Mouse (Mus musculus): ENCODE data around the gene Gm42715. TPM values are rescaled to one million over a fixed set of nuclear protein-coding genes. Genes with fewer than 3 reads are reported as not detected.
"Not testable (repeated sequence)": the region's sequence is repeated elsewhere in the genome, so short reads cannot be mapped to it uniquely, and the experiment has no call there.

Gm42715 gene
- polyA plus RNA-seq, 1 experiment from 2014 or later, result 9.4 TPM

GRCm38 (mm10) chr7:127498407-127498806 lies 21.0 kb upstream of the Gm42715 start:
- no peaks in the 10 kb centered on the region for H3K27me3 ChIP-seq (replicated peaks)
- no peaks in the 10 kb centered on the region for H3K9me3 ChIP-seq
- ATAC-seq (ENCODE audit: extremely low read depth, insufficient number of reproducible peaks, low FRiP score, low TSS enrichment), result no peak
- H3K4me1 ChIP-seq, result peaks cover 13% of the 10 kb centered on the region; the same call in 1 of the 2 replicates
- no peak overlapping the region for H3K9ac ChIP-seq
- H3K4me3 ChIP-seq, result no peak overlapping the region
- no peaks in the 10 kb centered on the region for H3K36me3 ChIP-seq
- H3K4me2 ChIP-seq, result no peak overlapping the region
- no peak overlapping the region for H3K27ac ChIP-seq (replicated peaks)
- WGBS, result 37% methylated on average over 3 of the region's 3 CpGs

- H3K36me3 ChIP-seq, result no peaks in the 10 kb centered on the region
- no peak overlapping the region for H3K27ac ChIP-seq (replicated peaks)
- no peak overlapping the region for H3K4me2 ChIP-seq
- 90% methylated on average over 3 of the region's 3 CpGs for WGBS
- no peak overlapping the region for H3K9ac ChIP-seq
- no peaks in the 10 kb centered on the region for H3K27me3 ChIP-seq (replicated peaks)
- peaks cover 11% of the 10 kb centered on the region for H3K4me1 ChIP-seq
- no peak overlapping the region for H3K4me3 ChIP-seq
- ATAC-seq (ENCODE audit: extremely low read depth, insufficient number of reproducible peaks, low FRiP score, low TSS enrichment), result no peak
- no peaks in the 10 kb centered on the region for H3K9me3 ChIP-seq
Measured at GRCm38 (mm10) chr7:127508291-127508690, 11.1 kb upstream of the Gm42715 start.

GRCm38 (mm10) chr7:127509830-127510229 lies 9.6 kb upstream of the Gm42715 start:
- peaks cover 13% of the 10 kb centered on the region for H3K36me3 ChIP-seq
- not testable (repeated sequence) for H3K4me3 ChIP-seq; H3K9me3 ChIP-seq; H3K27ac ChIP-seq (replicated peaks); ATAC-seq (ENCODE audit: extremely low read depth, insufficient number of reproducible peaks, low FRiP score, low TSS enrichment); H3K4me2 ChIP-seq; H3K9ac ChIP-seq; H3K27me3 ChIP-seq (replicated peaks)
- H3K4me1 ChIP-seq, result peaks cover 20% of the 10 kb centered on the region
- 84% methylated on average over 4 of the region's 4 CpGs for WGBS

- peaks cover 20% of the 10 kb centered on the region for H3K4me1 ChIP-seq
- peak overlapping the region; percentile 44 for H3K9ac ChIP-seq
- H3K4me3 ChIP-seq, result peak overlapping the region; percentile 84
- WGBS, result 40% methylated on average over 8 of the region's 8 CpGs
- ATAC-seq (ENCODE audit: extremely low read depth, insufficient number of reproducible peaks, low FRiP score, low TSS enrichment), result no peak
- H3K9me3 ChIP-seq, result no peaks in the 10 kb centered on the region
- H3K36me3 ChIP-seq, result peaks cover 27% of the 10 kb centered on the region
- H3K4me2 ChIP-seq, result peak overlapping the region; percentile 71
- peak overlapping the region; percentile 98 for H3K27ac ChIP-seq (replicated peaks)
- H3K27me3 ChIP-seq (replicated peaks), result no peaks in the 10 kb centered on the region
Measured at GRCm38 (mm10) chr7:127511241-127511640, 8.1 kb upstream of the Gm42715 start.

DNA sequence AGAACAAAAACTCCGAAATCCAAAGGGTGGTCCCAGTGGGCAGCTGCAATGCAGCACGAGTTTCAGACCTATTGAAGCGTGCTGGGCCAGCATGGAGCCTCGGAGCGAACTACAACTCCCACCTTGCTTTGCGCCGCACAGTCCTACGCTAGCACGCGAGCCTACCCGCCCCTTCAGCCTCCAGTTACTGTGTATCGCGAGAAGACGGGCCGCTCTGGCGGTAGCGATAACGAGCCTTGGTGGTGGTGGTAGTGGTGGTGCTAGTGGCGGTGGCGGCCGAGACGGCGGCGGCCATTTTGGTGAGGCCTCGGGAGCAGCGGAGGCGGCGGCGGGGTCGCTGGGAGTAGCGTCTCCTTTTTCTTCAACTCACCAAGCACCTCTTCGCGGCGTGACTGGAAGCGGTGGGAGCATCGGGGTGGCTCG lies 7.6 kb upstream of the Gm42715 start, which contains the start of gene Srcap:
Srcap (plus strand) TSS at position 176 of the 423 bp plus-strand sequence.
- under 1% methylated on average over 37 of the region's 37 CpGs for WGBS
- Histone ChIP-seq H3K4me2 (peak within 1 kb of the TSS; percentile 71), H3K9ac (peak within 1 kb of the TSS; percentile 93), H3K27me3 (replicated peaks) (no peaks in the 10 kb centered on the region), H3K27ac (replicated peaks) (peak within 1 kb of the TSS; percentile 98), H3K36me3 (peaks cover 32% of the 10 kb centered on the region), H3K9me3 (no peaks in the 10 kb centered on the region), H3K4me3 (peak within 1 kb of the TSS; percentile 84), H3K4me1 (peaks cover 20% of the 10 kb centered on the region)
- ATAC-seq (ENCODE audit: extremely low read depth, insufficient number of reproducible peaks, low FRiP score, low TSS enrichment), result peak; percentile 88

DNA sequence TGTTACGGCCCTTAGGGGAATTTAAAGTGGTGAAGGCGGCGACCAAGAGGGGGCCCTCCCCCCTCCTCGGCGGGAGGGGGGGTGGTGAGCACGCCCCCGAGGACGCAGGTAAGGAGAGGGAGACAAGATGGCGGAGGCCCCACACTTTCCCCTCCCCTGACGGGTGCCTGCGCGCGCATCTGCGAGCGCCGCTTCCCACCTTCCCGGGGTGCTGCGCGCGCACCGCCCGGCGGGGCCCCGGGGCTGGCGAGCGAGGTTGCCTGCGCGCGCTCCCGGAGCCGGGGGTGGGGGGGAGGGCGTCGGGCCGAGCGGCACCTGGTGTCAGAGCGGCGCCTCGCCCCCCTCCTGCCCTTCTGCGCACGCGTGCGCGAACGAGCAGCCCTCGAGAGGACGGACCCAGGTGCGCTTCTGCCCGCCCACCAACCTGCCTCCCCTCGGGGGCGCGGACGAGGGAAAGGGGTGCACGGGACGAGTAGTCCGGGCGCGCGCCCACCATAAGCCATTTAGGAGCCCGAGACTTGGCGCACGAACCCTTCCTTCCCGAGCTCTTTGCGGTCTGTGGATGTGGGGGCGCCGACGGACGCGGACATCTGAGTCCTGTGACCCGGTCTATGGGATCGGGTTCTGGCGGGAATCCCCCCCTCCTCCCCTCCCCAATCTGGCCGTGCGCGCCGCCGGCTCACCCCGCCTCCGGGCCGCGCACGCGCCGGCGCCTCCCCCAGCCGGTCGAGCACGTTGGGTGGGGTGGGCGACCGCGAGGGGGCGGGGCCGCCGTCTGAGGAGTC lies 7.0 kb upstream of the Gm42715 start:
- no peaks in the 10 kb centered on the region for H3K27me3 ChIP-seq (replicated peaks)
- peak overlapping the region; percentile 84 for H3K4me3 ChIP-seq
- under 1% methylated on average over 92 of the region's 93 CpGs for WGBS
- peak overlapping the region; percentile 93 for H3K9ac ChIP-seq
- H3K27ac ChIP-seq (replicated peaks), result peak overlapping the region; percentile 98
- H3K4me1 ChIP-seq, result peaks cover 20% of the 10 kb centered on the region
- H3K9me3 ChIP-seq, result no peaks in the 10 kb centered on the region
- peak overlapping the region; percentile 71 for H3K4me2 ChIP-seq
- peaks cover 38% of the 10 kb centered on the region for H3K36me3 ChIP-seq
- peak; percentile 79 for ATAC-seq (ENCODE audit: extremely low read depth, insufficient number of reproducible peaks, low FRiP score, low TSS enrichment)

- Histone ChIP-seq H3K9me3 (no peaks in the 10 kb centered on the region), H3K27me3 (replicated peaks) (no peaks in the 10 kb centered on the region), H3K4me1 (peaks cover 20% of the 10 kb centered on the region), H3K4me3 (peak overlapping the region; percentile 84), H3K9ac (peak overlapping the region; percentile 93), H3K36me3 (peaks cover 44% of the 10 kb centered on the region), H3K4me2 (peak overlapping the region; percentile 71), H3K27ac (replicated peaks) (peak overlapping the region; percentile 98)
- 39% methylated on average over 8 of the region's 8 CpGs for WGBS
- ATAC-seq (ENCODE audit: extremely low read depth, insufficient number of reproducible peaks, low FRiP score, low TSS enrichment), result no peak
Measured at GRCm38 (mm10) chr7:127513016-127513390, 6.4 kb upstream of the Gm42715 start.

- Histone ChIP-seq H3K4me3 (peak overlapping the region; percentile 84), H3K9me3 (no peaks in the 10 kb centered on the region), H3K9ac (peak overlapping the region; percentile 93), H3K27me3 (replicated peaks) (no peaks in the 10 kb centered on the region), H3K27ac (replicated peaks) (peak overlapping the region; percentile 98; the same call in 1 of the 2 replicates), H3K4me2 (peak overlapping the region; percentile 71), H3K4me1 (peaks cover 20% of the 10 kb centered on the region), H3K36me3 (peaks cover 52% of the 10 kb centered on the region)
- WGBS, result 73% methylated on average over 3 of the region's 3 CpGs
- no peak for ATAC-seq (ENCODE audit: extremely low read depth, insufficient number of reproducible peaks, low FRiP score, low TSS enrichment)
Measured at GRCm38 (mm10) chr7:127513781-127514180, 5.6 kb upstream of the Gm42715 start.

DNA sequence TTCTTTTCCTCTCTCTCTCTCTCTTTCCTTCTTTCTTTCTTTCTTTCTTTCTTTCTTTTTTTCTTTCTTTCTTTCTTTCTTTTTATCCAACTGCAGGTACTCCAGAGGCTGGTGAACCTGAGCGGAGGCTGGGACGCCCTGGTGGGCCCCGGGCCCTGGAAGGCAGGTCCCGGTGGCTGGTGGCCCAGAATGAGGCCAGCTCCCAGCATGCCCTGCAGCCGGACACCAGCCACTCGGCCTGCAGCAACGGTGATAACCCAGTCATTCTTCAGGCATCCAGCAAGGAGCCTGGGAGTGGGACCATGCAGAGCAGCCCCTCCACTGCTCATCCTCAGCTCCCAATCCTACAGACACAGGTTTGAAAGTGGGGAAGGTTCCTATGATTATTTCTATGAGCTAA lies 3.5 kb upstream of the Gm42715 start:
- H3K4me2 ChIP-seq, result no peak overlapping the region
- peaks cover 71% of the 10 kb centered on the region for H3K36me3 ChIP-seq
- WGBS, result 75% methylated on average over 7 of the region's 7 CpGs

GRCm38 (mm10) chr7:127516344-127516743 lies 3.0 kb upstream of the Gm42715 start:
- Histone ChIP-seq H3K36me3 (peaks cover 76% of the 10 kb centered on the region), H3K27ac (replicated peaks) (no peak overlapping the region), H3K9me3 (no peaks in the 10 kb centered on the region), H3K4me3 (no peak overlapping the region), H3K27me3 (replicated peaks) (no peaks in the 10 kb centered on the region), H3K9ac (no peak overlapping the region), H3K4me1 (peaks cover 16% of the 10 kb centered on the region), H3K4me2 (no peak overlapping the region)
- 90% methylated on average over 6 of the region's 7 CpGs for WGBS
- ATAC-seq (ENCODE audit: extremely low read depth, insufficient number of reproducible peaks, low FRiP score, low TSS enrichment), result no peak

More for the DNA sequence above, 3.5 kb upstream of the Gm42715 start:
- Histone ChIP-seq H3K4me1 (peaks cover 20% of the 10 kb centered on the region), H3K27me3 (replicated peaks) (no peaks in the 10 kb centered on the region), H3K4me3 (no peak overlapping the region), H3K9ac (no peak overlapping the region), H3K9me3 (no peaks in the 10 kb centered on the region), H3K27ac (replicated peaks) (no peak overlapping the region)
- ATAC-seq (ENCODE audit: extremely low read depth, insufficient number of reproducible peaks, low FRiP score, low TSS enrichment), result no peak

DNA sequence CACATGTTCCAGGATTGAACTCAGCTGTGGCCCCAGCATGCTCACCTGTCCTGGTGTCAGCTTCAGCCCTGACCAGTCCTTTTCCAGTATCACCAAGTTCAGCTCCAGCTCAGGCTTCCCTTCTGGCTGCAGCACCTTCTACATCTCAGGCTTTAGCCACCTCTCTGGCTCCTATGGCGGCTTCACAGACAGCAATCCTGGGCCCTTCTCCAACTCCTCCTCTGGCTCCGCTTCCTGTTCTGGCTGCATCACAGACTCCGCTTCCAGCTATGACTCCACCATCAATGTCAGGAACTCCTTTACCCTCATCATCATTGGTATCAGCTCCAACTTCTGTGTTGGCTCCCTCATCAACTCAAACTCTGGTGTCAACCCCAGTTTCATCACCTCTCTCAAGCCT lies 22.3 kb downstream of the Gm42715 start:
- no peak overlapping the region for H3K4me3 ChIP-seq
- no peak overlapping the region for H3K27ac ChIP-seq (replicated peaks)
- H3K27me3 ChIP-seq (replicated peaks), result no peaks in the 10 kb centered on the region
- ATAC-seq (ENCODE audit: extremely low read depth, insufficient number of reproducible peaks, low FRiP score, low TSS enrichment), result no peak
- H3K4me2 ChIP-seq, result no peak overlapping the region
- WGBS, result 87% methylated on average over 3 of the region's 3 CpGs
- no peak overlapping the region for H3K9ac ChIP-seq
- H3K4me1 ChIP-seq, result peaks cover 5% of the 10 kb centered on the region; the same call in 1 of the 2 replicates
- H3K9me3 ChIP-seq, result no peaks in the 10 kb centered on the region
- H3K36me3 ChIP-seq, result peaks cover 96% of the 10 kb centered on the region

All from heart, embryonic 13.5 days (tissue).